Mouse (Mus musculus): ENCODE measurements around the gene Bpifc.
A peak's percentile ranks its signal among the peaks of the same experiment; 100 is the strongest.

Gene Bpifc

GRCm38 (mm10) chr10:85954429-85954828 is 57.3 kb downstream of the Bpifc start:
- no peak for ATAC-seq (ENCODE audit: low TSS enrichment)

GRCm38 (mm10) chr10:85953401-85953800 is 58.3 kb downstream of the Bpifc start:
- no peak for ATAC-seq (ENCODE audit: low TSS enrichment)

GRCm38 (mm10) chr10:85951765-85952443 is 59.8 kb downstream of the Bpifc start:
- ATAC-seq (ENCODE audit: low TSS enrichment): no peak

- ATAC-seq (ENCODE audit: low TSS enrichment): no peak
Observed at GRCm38 (mm10) chr10:85948483-85949196, 63.1 kb downstream of the Bpifc start.

- no peak for ATAC-seq (ENCODE audit: low TSS enrichment)
Observed at GRCm38 (mm10) chr10:85936280-85936965, 75.3 kb downstream of the Bpifc start.

- no peak for ATAC-seq (ENCODE audit: low TSS enrichment)
Observed at GRCm38 (mm10) chr10:85929962-85930361, 81.7 kb downstream of the Bpifc start.

- no peak for ATAC-seq (ENCODE audit: low TSS enrichment)
Observed at GRCm38 (mm10) chr10:85929208-85929591, 82.5 kb downstream of the Bpifc start.

- peak; percentile 96 for ATAC-seq (ENCODE audit: low TSS enrichment)
Observed at GRCm38 (mm10) chr10:85928499-85929207, 83.0 kb downstream of the Bpifc start.

DNA sequence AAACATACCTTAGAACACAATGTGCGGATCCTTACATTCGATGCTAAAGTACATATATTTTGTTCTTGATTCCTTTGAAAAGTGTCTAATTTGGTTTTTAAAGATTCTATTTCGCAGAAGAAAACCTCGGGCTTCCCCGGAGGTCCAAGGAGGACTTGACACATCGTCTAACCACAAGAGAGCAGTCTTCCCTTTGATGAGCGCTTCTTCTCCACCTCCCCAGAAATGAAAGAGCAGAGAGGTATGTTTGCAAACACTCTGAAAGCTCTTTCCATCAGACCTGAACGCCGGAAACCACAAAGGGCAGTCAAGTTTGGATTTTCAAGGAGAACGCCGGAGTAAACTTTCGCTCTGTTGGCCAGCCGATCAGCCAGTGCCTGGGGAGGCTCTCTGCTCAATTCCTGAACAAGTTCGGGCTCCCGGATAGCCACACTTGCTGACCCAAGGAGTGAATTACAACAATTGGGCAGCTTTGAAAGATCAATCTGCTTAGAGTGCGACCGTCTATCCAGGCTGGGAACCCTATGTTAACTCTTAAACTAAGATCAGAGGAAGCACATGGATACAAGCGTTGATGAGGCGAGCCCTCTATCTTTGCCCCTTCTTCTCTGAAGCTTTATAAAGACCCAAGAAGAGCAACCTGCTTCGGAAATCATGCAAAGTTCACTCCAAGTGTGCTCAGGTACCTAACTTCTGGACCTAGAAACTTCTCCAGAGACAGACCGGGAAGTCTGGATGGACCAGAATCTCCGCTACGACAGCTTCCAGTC is 83.8 kb downstream of the Bpifc start, which contains the start of gene Ascl4:
TSS of gene Ascl4 (plus strand) at position 6 of the 770 bp plus-strand sequence.
- ATAC-seq (ENCODE audit: low TSS enrichment): peak; percentile 45; the same call in 1 of the 2 replicates

GRCm38 (mm10) chr10:85916498-85917309 is 95.0 kb downstream of the Bpifc start, which contains the start of gene Prdm4:
Gene Prdm4 (minus strand): TSS chr10:85917142.
- peak; percentile 98 for ATAC-seq (ENCODE audit: low TSS enrichment)

Measured in frontal cortex, adult (tissue).